Mouse (Mus musculus) WW6 (cell line): ENCODE data around the gene Topaz1.
A peak's percentile ranks its signal among the peaks of the same experiment; 100 is the strongest.
"Not testable (repeated sequence)": the region's sequence is repeated elsewhere in the genome, so short reads cannot be mapped to it uniquely, and the experiment has no call there.

Source experiments
- DNase-seq: peaks from one replicate; pipeline ENCODE4 v3.0.0-alpha.2; 2013; ENCODE audit warnings: low read depth, low spot score

The Topaz1 gene

GRCm38 (mm10) chr9:122810212-122810611 is 63.1 kb downstream of the Topaz1 start:
- no peak for DNase-seq

GRCm38 (mm10) chr9:122812386-122812785 is 65.2 kb downstream of the Topaz1 start:
- DNase-seq = no peak

GRCm38 (mm10) chr9:122814775-122815174 is 67.6 kb downstream of the Topaz1 start:
- DNase-seq = no peak

- no peak for DNase-seq
These were observed 68.2 kb downstream of the Topaz1 start for GRCm38 (mm10) chr9:122815239-122815851.

GRCm38 (mm10) chr9:122823374-122824017 is 76.3 kb downstream of the Topaz1 start:
- DNase-seq = no peak

GRCm38 (mm10) chr9:122826743-122827142 is 79.6 kb downstream of the Topaz1 start:
- no peak for DNase-seq

GRCm38 (mm10) chr9:122829826-122830380 is 82.8 kb downstream of the Topaz1 start:
- no peak for DNase-seq

- no peak for DNase-seq
These were observed 89.0 kb downstream of the Topaz1 start for GRCm38 (mm10) chr9:122836126-122836525.

- DNase-seq = no peak
These were observed 89.6 kb downstream of the Topaz1 start for GRCm38 (mm10) chr9:122836790-122837189.

GRCm38 (mm10) chr9:122837216-122837615 is 90.1 kb downstream of the Topaz1 start:
- no peak for DNase-seq

- DNase-seq = peak; percentile 61
These were observed 90.5 kb downstream of the Topaz1 start for GRCm38 (mm10) chr9:122837680-122838079.

GRCm38 (mm10) chr9:122843760-122844159 is 96.6 kb downstream of the Topaz1 start, which contains the start of gene Gm35549:
Gm35549 (minus strand) TSS chr9:122844035.
- DNase-seq = no peak

- DNase-seq = no peak
These were observed 98.5 kb downstream of the Topaz1 start for GRCm38 (mm10) chr9:122845621-122846020.

GRCm38 (mm10) chr9:122846156-122846555 is 99.0 kb downstream of the Topaz1 start:
- no peak for DNase-seq

- DNase-seq = not testable (repeated sequence)
These were observed 100.7 kb downstream of the Topaz1 start for GRCm38 (mm10) chr9:122847811-122848311.
